Mouse (Mus musculus) MEL (cell line): ENCODE measurements around the gene Zbtb43. TPM values are rescaled to one million over a fixed set of nuclear protein-coding genes. Genes with fewer than 3 reads are reported as not detected.

Experiments
- DNase-seq: peaks from one replicate; pipeline ENCODE4 v3.0.0; 2011; ENCODE audit warnings: low read depth, low spot score
- H3K27ac ChIP-seq: 2 replicates; pipeline ENCODE4 v1.5.1; 2012; ENCODE audit warnings: low read depth, mild to moderate bottlenecking, control low read depth, low read length, moderate library complexity; ENCODE audit not compliant: control insufficient read depth
- H3K27me3 ChIP-seq, 2 experiments: fragments of 150-350 bp in 1 of 2; sonication (generic) in 1 of 2; 2 replicates each; pipeline ENCODE4 v1.6.1; 2012; ENCODE audit warnings: low read length in 2 of 2, mild to moderate bottlenecking in 2 of 2, improper control_type of control experiment in 1 of 2, moderate library complexity in 1 of 2; ENCODE audit not compliant: insufficient read depth in 2 of 2, control insufficient read depth in 1 of 2
- H3K36me3 ChIP-seq, 2 experiments: 2 replicates each; pipeline ENCODE4 v1.6.1; 2012 to 2014; ENCODE audit warnings: low read length in 2 of 2, improper control_type of control experiment in 1 of 2, inconsistent platforms in 1 of 2, mild to moderate bottlenecking in 1 of 2; ENCODE audit not compliant: insufficient read depth in 2 of 2, control insufficient read depth in 1 of 2
- H3K4me1 ChIP-seq, 2 experiments: fragments of 150-350 bp in 1 of 2; sonication (generic) in 1 of 2; 2 replicates each; pipeline ENCODE4 v1.6.1; 2012; ENCODE audit warnings: low read length in 2 of 2, improper control_type of control experiment in 1 of 2, mild to moderate bottlenecking in 1 of 2; ENCODE audit not compliant: insufficient read depth in 2 of 2, control insufficient read depth in 1 of 2
- H3K4me3 ChIP-seq, 2 experiments: fragments of 150-350 bp in 1 of 2; sonication (generic) in 1 of 2; 2 replicates each; pipeline ENCODE4 v1.5.1; 2012; ENCODE audit warnings: low read depth in 2 of 2, low read length in 2 of 2, mild to moderate bottlenecking in 2 of 2, moderate library complexity in 2 of 2, control low read depth in 1 of 2, improper control_type of control experiment in 1 of 2; ENCODE audit not compliant: control insufficient read depth in 1 of 2, insufficient read depth in 1 of 2
- H3K79me2 ChIP-seq: 2 replicates; pipeline ENCODE4 v1.6.1; 2012; ENCODE audit warnings: mild to moderate bottlenecking, low read length, moderate library complexity; ENCODE audit not compliant: control insufficient read depth, poor library complexity, insufficient read depth
- H3K9ac ChIP-seq: 2 replicates; pipeline ENCODE4 v1.6.1; 2012; ENCODE audit warnings: low read depth, mild to moderate bottlenecking, control low read depth, low read length, moderate library complexity; ENCODE audit not compliant: control insufficient read depth, poor library complexity, severe bottlenecking
- H3K9me3 ChIP-seq: fragments of 150-350 bp; sonication (generic); replicated peaks from 2 replicates; pipeline ENCODE4 v1.6.1; 2012; ENCODE audit warnings: mild to moderate bottlenecking, low read length, improper control_type of control experiment, moderate library complexity; ENCODE audit not compliant: insufficient read depth
- CHD2 ChIP-seq: IDR thresholded peaks from 2 replicates; pipeline ENCODE4 v1.6.1; 2011; ENCODE audit warnings: low read length, improper control_type of control experiment
- E2F4 ChIP-seq: IDR thresholded peaks from 2 replicates; pipeline ENCODE4 v1.6.1; 2011; ENCODE audit warnings: low read depth, low read length, improper control_type of control experiment, borderline replicate concordance
- ELF1 ChIP-seq: IDR thresholded peaks from 2 replicates; pipeline ENCODE4 v1.6.1; 2014; ENCODE audit warnings: low read depth, mild to moderate bottlenecking, inconsistent platforms, low read length, improper control_type of control experiment, moderate library complexity
- EP300 ChIP-seq, 2 experiments: IDR thresholded peaks; 2 replicates each; pipeline ENCODE4 v1.6.1; 2011; ENCODE audit warnings: improper control_type of control experiment in 2 of 2, low read length in 2 of 2, low read depth in 1 of 2, mild to moderate bottlenecking in 1 of 2
- ETS1 ChIP-seq: IDR thresholded peaks from 2 replicates; pipeline ENCODE4 v1.6.1; 2012; ENCODE audit warnings: low read depth, mild to moderate bottlenecking, inconsistent platforms, low read length, improper control_type of control experiment, moderate library complexity
- GABPA ChIP-seq: IDR thresholded peaks from 2 replicates; pipeline ENCODE4 v1.6.1; 2012; ENCODE audit warnings: low read depth, mild to moderate bottlenecking, inconsistent platforms, low read length, improper control_type of control experiment, moderate library complexity
- GATA1 ChIP-seq: IDR thresholded peaks from 2 replicates; pipeline ENCODE4 v1.6.1; 2011; ENCODE audit warnings: low read depth, low read length, improper control_type of control experiment
- HCFC1 ChIP-seq: IDR thresholded peaks from 2 replicates; pipeline ENCODE4 v1.6.1; 2012; ENCODE audit warnings: low read depth, mild to moderate bottlenecking, inconsistent platforms, low read length, improper control_type of control experiment, moderate library complexity
- JUND ChIP-seq: IDR thresholded peaks from 2 replicates; pipeline ENCODE4 v1.6.1; 2011; ENCODE audit warnings: low read depth, mild to moderate bottlenecking, improper control_type of control experiment, low read length
- KAT2A ChIP-seq: conservative IDR thresholded peaks from 2 replicates; pipeline ENCODE4 v1.6.1; 2012; ENCODE audit warnings: low read depth, low read length, improper control_type of control experiment, inconsistent platforms
- MAFK ChIP-seq: IDR thresholded peaks from 2 replicates; pipeline ENCODE4 v1.6.1; 2011; ENCODE audit warnings: low read depth, mild to moderate bottlenecking, low read length, improper control_type of control experiment, borderline replicate concordance
- MAZ ChIP-seq: IDR thresholded peaks from 2 replicates; pipeline ENCODE4 v1.6.1; 2012; ENCODE audit warnings: low read depth, mild to moderate bottlenecking, inconsistent platforms, low read length, improper control_type of control experiment
- MYB ChIP-seq: IDR thresholded peaks from 2 replicates; pipeline ENCODE4 v1.6.1; 2011; ENCODE audit warnings: mild to moderate bottlenecking, low read depth, low read length, improper control_type of control experiment
- MYC ChIP-seq: IDR thresholded peaks from 2 replicates; pipeline ENCODE4 v1.6.1; 2011; ENCODE audit warnings: low read depth, mild to moderate bottlenecking, low read length, improper control_type of control experiment, moderate library complexity
- NRF1 ChIP-seq: IDR thresholded peaks from 2 replicates; pipeline ENCODE4 v1.6.1; 2014; ENCODE audit warnings: low read depth, mild to moderate bottlenecking, inconsistent platforms, low read length, improper control_type of control experiment, moderate library complexity; ENCODE audit not compliant: poor library complexity, insufficient read depth, severe bottlenecking
- RCOR1 ChIP-seq: IDR thresholded peaks from 2 replicates; pipeline ENCODE4 v1.6.1; 2012; ENCODE audit warnings: low read depth, mild to moderate bottlenecking, inconsistent platforms, low read length, improper control_type of control experiment
- SIN3A ChIP-seq: IDR thresholded peaks from 2 replicates; pipeline ENCODE4 v1.6.1; 2012; ENCODE audit warnings: low read length, improper control_type of control experiment, inconsistent platforms
- SMC3 ChIP-seq: IDR thresholded peaks from 2 replicates; pipeline ENCODE4 v1.6.1; 2011; ENCODE audit warnings: low read depth, low read length, improper control_type of control experiment
- TBP ChIP-seq: IDR thresholded peaks from 2 replicates; pipeline ENCODE4 v1.8.0; 2011; ENCODE audit warnings: low read depth, low read length, improper control_type of control experiment
- USF2 ChIP-seq, 2 experiments: IDR thresholded peaks; 2 replicates each; pipeline ENCODE4 v1.6.1; 2011 to 2012; ENCODE audit warnings: improper control_type of control experiment in 2 of 2, low read length in 2 of 2, borderline replicate concordance in 1 of 2, inconsistent platforms in 1 of 2, low read depth in 1 of 2, mild to moderate bottlenecking in 1 of 2; ENCODE audit not compliant: insufficient read depth in 1 of 2
- ZC3H11A ChIP-seq: IDR thresholded peaks from 2 replicates; pipeline ENCODE4 v1.6.1; 2012; ENCODE audit warnings: low read depth, mild to moderate bottlenecking, inconsistent platforms, low read length, improper control_type of control experiment
- polyA plus RNA-seq, 2 experiments: library from polyadenylated mRNA; stranded (reverse) in 1 of 2; unstranded in 1 of 2; fragments of >175 nt in 1 of 2; fragments of >200 nt in 1 of 2; gene quantifications; 2 replicates each; pipeline versions ENCODE4 v1.2.1 to v1.2.4; 2012; ENCODE audit warnings: low replicate concordance in 2 of 2, low read depth in 1 of 2; ENCODE audit not compliant: insufficient read length in 2 of 2, insufficient read depth in 1 of 2, missing spikeins in 1 of 2
- total RNA-seq: library from RNA; depleted of rRNA; stranded (reverse); fragments of 300-350 nt; gene quantifications from 2 replicates; pipeline ENCODE4 v1.2.3, GENCODE M21; 2012

Gene Zbtb43
- total and polyA plus RNA-seq, 3 experiments: 15.5 to 17.7 TPM; not detected in 1

DNA sequence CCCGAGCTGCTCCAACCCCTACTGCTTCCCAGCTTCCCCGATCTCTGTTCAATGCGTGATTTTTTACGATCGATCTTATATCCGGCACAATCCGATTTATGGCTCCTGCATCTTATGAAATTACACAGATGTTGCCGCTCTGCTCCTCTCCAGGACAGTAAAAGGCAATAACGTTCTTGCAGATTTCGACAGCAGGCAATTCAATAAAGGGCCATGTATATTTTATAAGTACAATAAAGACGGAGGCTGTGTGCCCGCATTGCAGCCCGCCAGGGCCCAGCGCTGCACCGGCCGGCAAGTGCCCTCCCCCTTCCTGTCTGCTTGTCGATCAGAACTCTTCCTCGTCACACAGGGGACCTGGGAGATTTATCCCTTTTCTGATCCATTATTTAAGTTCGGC lies 47.5 kb upstream of the Zbtb43 start:
- Histone ChIP-seq H3K4me3 (no peak overlapping the region), H3K36me3 (no peaks in the 10 kb centered on the region), H3K4me1 (no peaks in the 10 kb centered on the region), H3K27me3 (no peaks in the 10 kb centered on the region; a peak in 2 of 4 replicates), H3K79me2 (no peaks in the 10 kb centered on the region), H3K27ac (no peak overlapping the region), H3K9ac (no peak overlapping the region), H3K9me3 (no peaks in the 10 kb centered on the region)
- TF ChIP-seq CHD2 (no peak), RCOR1 (no peak), ELF1 (no peak), E2F4 (no peak), MYB (no peak), HCFC1 (no peak), MAZ (no peak), SIN3A (no peak), EP300 (IDR thresholded peaks at IDR 0.05; ENCODE audit: low read depth in 1 of 2, low read length in 2 of 2) (no peak), MAFK (no peak), USF2 (IDR thresholded peaks at IDR 0.05; ENCODE audit: borderline replicate concordance in 1 of 2, insufficient read depth in 1 of 2, low read depth in 1 of 2, low read length in 2 of 2) (no peak), NRF1 (no peak)
- no peak for DNase-seq

DNA sequence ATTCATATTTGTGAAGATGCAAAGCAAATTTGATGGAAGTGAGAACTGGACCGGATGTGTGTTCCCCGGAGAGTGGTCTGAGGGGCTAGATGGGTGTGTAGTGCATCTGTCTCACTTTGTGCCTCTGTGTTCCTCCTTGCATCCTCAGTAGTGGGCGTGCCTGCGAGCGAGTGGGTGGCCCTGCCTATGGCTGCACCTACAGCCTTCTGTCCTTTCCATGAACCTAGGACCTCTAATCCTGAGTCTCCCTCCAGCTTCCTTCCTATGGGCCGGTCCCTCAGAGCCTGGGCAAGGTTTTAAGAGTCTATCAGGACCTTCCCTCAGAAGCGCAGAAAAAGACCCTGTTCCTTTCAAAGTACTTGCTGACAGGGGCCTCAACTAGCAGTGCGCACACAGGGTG lies 47.1 kb upstream of the Zbtb43 start:
- no peak overlapping the region for H3K9ac ChIP-seq
- no peaks in the 10 kb centered on the region for H3K4me1 ChIP-seq
- no peaks in the 10 kb centered on the region for H3K36me3 ChIP-seq
- H3K9me3 ChIP-seq: no peaks in the 10 kb centered on the region
- no peak for DNase-seq
- no peak overlapping the region for H3K27ac ChIP-seq
- H3K79me2 ChIP-seq: no peaks in the 10 kb centered on the region
- TF ChIP-seq JUND: no peak
- no peak for TF ChIP-seq KAT2A
- no peak for TF ChIP-seq TBP
- TF ChIP-seq MAZ: no peak
- TF ChIP-seq GABPA: no peak
- no peak for TF ChIP-seq EP300 (IDR thresholded peaks at IDR 0.05; ENCODE audit: low read depth in 1 of 2, low read length in 2 of 2)
- no peak for TF ChIP-seq ZC3H11A
- no peak for TF ChIP-seq GATA1
- TF ChIP-seq HCFC1: no peak
- no peak for TF ChIP-seq MYC
- no peak for TF ChIP-seq ETS1
- TF ChIP-seq SMC3: no peak
- no peak for TF ChIP-seq MAFK
- TF ChIP-seq USF2 (IDR thresholded peaks at IDR 0.05; ENCODE audit: borderline replicate concordance in 1 of 2, insufficient read depth in 1 of 2, low read depth in 1 of 2, low read length in 2 of 2): no peak
- no peak for TF ChIP-seq RCOR1
- no peak for TF ChIP-seq ELF1
- peaks cover 0 to under 1% of the 10 kb centered on the region in 2 experiments; a peak in 2 of 4 replicates for H3K27me3 ChIP-seq
- H3K4me3 ChIP-seq: no peak overlapping the region
